Mouse (Mus musculus): ENCODE measurements around the gene Abcc3. TPM values are rescaled to one million over a fixed set of nuclear protein-coding genes. Genes with fewer than 3 reads are reported as not detected.

The Abcc3 gene
- total RNA-seq, 2 experiments from 2014 or later, result 6.4 to 8.3 TPM

- DNase-seq, result no peak
Measured at GRCm38 (mm10) chr11:94324618-94325017, 68.2 kb downstream of the Abcc3 start.

GRCm38 (mm10) chr11:94323271-94323925, 69.4 kb downstream of the Abcc3 start:
- no peak for DNase-seq

GRCm38 (mm10) chr11:94322636-94323035, 70.2 kb downstream of the Abcc3 start:
- DNase-seq, result no peak

GRCm38 (mm10) chr11:94321931-94322400, 70.8 kb downstream of the Abcc3 start, which contains the start of gene Luc7l3:
Gene Luc7l3 (minus strand): TSS chr11:94321988.
- DNase-seq, result peak; percentile 98

- peak; percentile 78 for DNase-seq
Measured at GRCm38 (mm10) chr11:94320969-94321930, 71.5 kb downstream of the Abcc3 start.

GRCm38 (mm10) chr11:94318056-94318455, 74.7 kb downstream of the Abcc3 start:
- DNase-seq, result no peak

GRCm38 (mm10) chr11:94317515-94317914, 75.3 kb downstream of the Abcc3 start:
- no peak for DNase-seq

GRCm38 (mm10) chr11:94317014-94317413, 75.8 kb downstream of the Abcc3 start:
- no peak for DNase-seq

GRCm38 (mm10) chr11:94316528-94316927, 76.3 kb downstream of the Abcc3 start:
- DNase-seq, result no peak

GRCm38 (mm10) chr11:94315308-94315707, 77.5 kb downstream of the Abcc3 start:
- no peak for DNase-seq

- no peak for DNase-seq
Measured at GRCm38 (mm10) chr11:94314098-94314652, 78.6 kb downstream of the Abcc3 start.

GRCm38 (mm10) chr11:94312733-94313132, 80.1 kb downstream of the Abcc3 start:
- DNase-seq, result no peak

- DNase-seq, result no peak
Measured at GRCm38 (mm10) chr11:94294996-94295845, 97.6 kb downstream of the Abcc3 start.

Other genes starting within 250 kb of the Abcc3 start
- gene Tob1, start 181.5 kb downstream of the Abcc3 start, total RNA-seq (2021), result 100 to 1,000 TPM; 111 to 183 TPM
- 1 to 10 TPM in 1 of 2 experiments, under 1 TPM in 1; 0.63 to 1.1 TPM for gene Wfikkn2, start 147.0 kb downstream of the Abcc3 start, total RNA-seq (2021)
- not detected for gene Gm21885, start 111.1 kb downstream of the Abcc3 start, total RNA-seq (2021)
- gene Luc7l3, start 71.0 kb downstream of the Abcc3 start, total RNA-seq (2021), result 10 to 100 TPM; 48.8 to 77.4 TPM
- gene Ankrd40, start 65.0 kb downstream of the Abcc3 start, total RNA-seq (2021), result 100 to 1,000 TPM; 110 to 130 TPM
- gene Cacna1g, start 81.2 kb upstream of the Abcc3 start, total RNA-seq (2021), result 1 to 10 TPM; 2.1 to 2.8 TPM
- not detected for gene Spata20, start 93.2 kb upstream of the Abcc3 start, total RNA-seq (2021)
- gene Epn3, start 107.0 kb upstream of the Abcc3 start, total RNA-seq (2021), result 10 to 100 TPM in 1 of 2 experiments, 1 to 10 TPM in 1; 7.0 to 10.2 TPM
- 1 to 10 TPM; 3.3 to 4.8 TPM for gene Mycbpap, start 128.7 kb upstream of the Abcc3 start, total RNA-seq (2021)
- gene Rsad1, start 156.3 kb upstream of the Abcc3 start, total RNA-seq (2021), result 10 to 100 TPM in 1 of 2 experiments, 1 to 10 TPM in 1; 8.3 to 10.1 TPM
- gene Chad, start 172.1 kb upstream of the Abcc3 start, total RNA-seq (2021), result 1 to 10 TPM in 1 of 2 experiments, under 1 TPM in 1; 0.39 to 2.9 TPM
- gene Acsf2, start 208.9 kb upstream of the Abcc3 start, total RNA-seq (2021), result 10 to 100 TPM; 55.9 to 57.7 TPM
- 100 to 1,000 TPM; 101 to 119 TPM for gene Lrrc59, start 236.8 kb upstream of the Abcc3 start, total RNA-seq (2021)

All from adrenal gland, postnatal 10 days (tissue).